Mouse (Mus musculus): ENCODE data around the gene Pawr.

GRCm38 (mm10) chr10:108395229-108395628 is 63.3 kb downstream of the Pawr start:
- TF ChIP-seq CHD2 (IDR thresholded peaks at IDR 0.05; ENCODE audit: low read depth, low read length) (no peak), HCFC1 (IDR thresholded peaks at IDR 0.05; ENCODE audit: borderline replicate concordance, insufficient read depth, low read length) (no peak), ZNF384 (IDR thresholded peaks at IDR 0.05; ENCODE audit: low read depth, low read length) (no peak), ZC3H11A (IDR thresholded peaks at IDR 0.05; ENCODE audit: borderline replicate concordance, low read depth, low read length) (no peak)
